Mouse (Mus musculus): ENCODE data around the gene Fam187b.

The Fam187b gene

DNA sequence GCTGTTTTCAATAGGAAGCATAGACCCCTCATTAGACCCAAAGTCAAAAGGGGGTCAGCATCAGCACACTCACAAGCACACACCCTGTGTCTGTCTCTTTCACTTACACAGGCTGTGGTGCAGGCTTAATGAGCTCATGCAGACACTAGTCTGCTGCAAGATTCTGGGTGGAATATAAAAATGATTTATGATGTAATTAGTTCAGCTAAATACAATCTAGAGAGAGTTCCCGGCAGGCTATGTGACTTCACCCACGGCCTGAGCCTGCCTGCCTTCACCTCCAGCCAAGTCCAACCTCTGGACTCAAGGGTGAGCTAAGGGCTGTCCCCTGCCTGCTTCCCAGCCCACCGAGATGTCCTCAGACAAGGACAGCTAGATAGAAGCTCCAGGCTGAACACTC, 35.3 kb downstream of the Fam187b start:
- DNase-seq (ENCODE audit: low spot score in 2 of 2), result no peak

GRCm38 (mm10) chr7:31012971-31013370, 39.4 kb downstream of the Fam187b start:
- no peak for DNase-seq (ENCODE audit: low spot score in 2 of 2)

- DNase-seq (ENCODE audit: low spot score in 2 of 2), result no peak
These were observed 43.7 kb downstream of the Fam187b start for GRCm38 (mm10) chr7:31017104-31017901.

DNA sequence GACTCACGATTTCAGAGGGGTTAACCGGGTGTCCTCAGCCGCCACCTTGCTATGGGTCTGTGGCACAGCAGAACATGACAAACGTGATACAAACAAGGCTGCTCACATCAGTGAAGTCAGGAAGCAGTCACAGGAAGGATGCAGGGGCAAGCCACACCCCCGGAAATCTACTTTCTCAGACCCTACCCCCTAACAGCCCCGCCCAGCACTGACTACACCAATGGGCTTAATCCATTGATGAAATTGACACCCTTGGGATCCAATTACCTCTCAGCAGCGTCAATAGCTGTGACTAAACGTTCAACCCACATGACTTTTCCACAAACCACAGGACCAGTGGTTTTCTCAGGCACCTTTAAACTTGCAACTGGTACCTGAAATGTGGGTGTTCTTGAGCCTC, 55.0 kb downstream of the Fam187b start:
- DNase-seq (ENCODE audit: low spot score in 2 of 2), result no peak

- DNase-seq (ENCODE audit: low spot score in 2 of 2), result no peak
These were observed 57.1 kb downstream of the Fam187b start for GRCm38 (mm10) chr7:31030717-31031116.

GRCm38 (mm10) chr7:31031731-31032130, 58.1 kb downstream of the Fam187b start:
- DNase-seq (ENCODE audit: low spot score in 2 of 2), result no peak

- peak; percentile 60 to 68 for DNase-seq (ENCODE audit: low spot score in 2 of 2)
These were observed 60.0 kb downstream of the Fam187b start for GRCm38 (mm10) chr7:31033409-31034165.

DNA sequence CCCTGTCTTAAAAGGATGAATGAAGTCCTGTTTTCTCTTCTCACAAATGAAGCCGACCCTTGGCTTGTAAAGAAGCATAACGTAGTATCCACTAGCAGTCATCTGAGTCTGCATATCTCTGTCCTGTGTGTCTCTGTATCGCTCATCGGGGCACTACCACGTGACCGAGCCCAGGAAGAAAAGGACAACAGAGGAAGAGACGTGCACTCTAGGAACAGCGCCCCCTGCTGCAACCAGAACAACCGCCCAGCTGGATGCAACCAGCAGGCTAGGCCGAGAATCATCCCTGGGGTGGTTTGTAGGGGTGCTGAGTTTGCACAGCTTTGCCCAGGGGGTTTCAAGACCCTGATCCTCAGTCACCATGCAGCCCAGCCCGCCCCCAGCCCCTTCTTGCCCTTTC, 61.2 kb downstream of the Fam187b start:
- peak; percentile 20 to 56 for DNase-seq (ENCODE audit: low spot score in 2 of 2)

DNA sequence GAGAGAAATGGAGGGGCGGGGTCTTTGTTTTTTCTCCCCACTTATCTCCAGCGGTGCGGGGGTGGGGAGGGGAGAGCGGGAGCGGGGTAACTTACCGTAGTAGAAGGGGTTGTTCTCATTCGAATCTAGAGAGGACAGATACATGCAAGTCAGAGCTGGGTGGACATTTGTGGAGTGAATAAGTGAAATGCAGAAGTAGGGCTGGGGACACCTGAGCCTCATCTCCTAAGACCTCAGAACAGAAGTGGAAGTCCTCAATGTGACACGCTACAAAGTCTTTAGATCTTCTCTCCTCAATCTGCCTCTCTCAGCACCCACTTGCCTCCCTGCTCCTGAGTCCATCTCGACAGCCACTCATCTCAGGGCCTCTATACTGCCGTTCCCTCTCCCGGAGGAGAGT, 61.7 kb downstream of the Fam187b start:
- DNase-seq (ENCODE audit: low spot score in 2 of 2), result no peak

DNA sequence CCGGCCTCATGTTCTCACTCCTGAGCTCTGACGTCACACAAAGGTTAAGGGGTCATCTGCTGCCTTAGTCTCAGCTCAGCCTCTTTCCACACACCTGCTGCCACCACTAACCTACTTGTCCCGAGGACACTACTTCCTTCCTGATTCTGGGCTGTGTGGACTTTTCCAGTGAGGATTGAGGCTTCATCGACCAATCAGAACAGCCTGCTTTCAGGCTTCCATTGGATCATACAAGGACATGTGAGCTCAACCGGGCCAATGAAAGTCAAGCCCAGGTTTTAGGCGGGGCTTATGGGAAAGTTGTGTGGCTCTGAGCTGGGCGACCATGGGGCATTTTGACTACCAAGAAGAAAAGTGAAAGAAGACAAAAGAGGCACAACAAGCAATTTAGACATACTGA, 63.3 kb downstream of the Fam187b start:
- DNase-seq (ENCODE audit: low spot score in 2 of 2), result peak in 1 of 2 experiments; percentile 32

DNA sequence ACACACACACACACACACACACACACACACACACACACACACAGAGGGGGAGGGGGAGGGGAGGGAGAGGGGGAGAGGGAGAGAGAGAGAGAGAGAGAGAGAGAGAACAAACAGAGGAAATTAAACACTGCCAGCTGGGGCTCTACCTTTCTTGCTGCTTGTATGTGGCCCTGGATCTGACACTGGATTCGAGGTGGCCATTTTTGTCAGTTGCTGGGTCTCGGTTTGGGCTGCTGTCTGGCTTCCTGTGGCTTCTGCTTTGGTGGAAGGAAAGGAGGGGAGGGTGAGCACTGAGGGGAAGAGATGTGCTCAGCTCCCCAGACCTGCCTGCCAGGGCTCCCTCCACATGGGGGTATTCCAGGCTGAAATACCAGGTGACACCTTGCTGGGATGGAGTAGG, 64.1 kb downstream of the Fam187b start:
- peak; percentile 49 to 59 for DNase-seq (ENCODE audit: low spot score in 2 of 2)

- no peak for DNase-seq (ENCODE audit: low spot score in 2 of 2)
These were observed 65.4 kb downstream of the Fam187b start for GRCm38 (mm10) chr7:31039011-31039410.

Measured in thymus, postnatal 10 days (tissue).